Mouse (Mus musculus): ENCODE measurements around the gene Aars2. TPM values are rescaled to one million over a fixed set of nuclear protein-coding genes. Genes with fewer than 3 reads are reported as not detected.

The Aars2 gene
- total and polyA plus RNA-seq, 3 experiments = 14.4 to 63.5 (median 25.6) TPM

DNA sequence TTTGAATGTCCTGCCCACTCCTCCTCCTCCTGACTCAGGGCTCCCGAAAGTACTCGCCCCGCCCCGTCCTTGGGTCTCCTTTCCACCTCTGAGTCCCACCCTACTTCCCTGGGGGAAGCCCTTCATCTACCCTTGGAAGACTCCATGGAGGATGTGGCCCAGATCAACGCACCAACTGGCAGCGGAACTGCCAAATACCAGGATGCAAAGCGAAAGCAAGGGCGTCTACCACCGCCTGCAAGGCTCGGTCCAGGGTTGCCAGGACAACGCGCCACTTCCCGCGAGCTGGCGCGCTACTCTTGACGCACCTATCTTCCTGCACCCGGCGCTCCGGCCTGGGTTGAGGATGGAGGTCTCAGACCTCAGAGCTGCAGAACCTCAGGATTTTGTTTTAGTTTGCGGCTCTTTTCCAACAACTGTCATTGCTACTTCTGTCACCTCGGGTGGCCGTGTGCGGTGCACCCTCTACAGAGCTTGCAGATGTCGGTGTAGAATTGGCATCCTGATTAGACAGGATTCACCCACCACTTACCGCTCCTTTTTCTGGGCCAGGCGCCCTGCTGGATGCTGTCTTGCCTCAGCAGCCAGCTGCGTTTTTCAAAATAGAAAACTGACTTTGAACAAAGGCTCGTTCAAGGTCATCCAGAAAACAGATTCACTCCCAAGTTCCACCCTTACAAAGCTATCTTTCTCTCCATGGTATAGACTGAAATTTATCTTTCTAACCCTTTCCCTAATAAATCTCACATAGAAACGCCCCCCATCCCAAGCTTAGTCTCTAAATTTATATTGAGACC is 31.8 kb upstream of the Aars2 start, which contains the start of gene Spats1:
Gene Spats1, minus strand, starts transcription at position 747 of the 797 bp plus-strand sequence.
- DNase-seq (ENCODE audit: low read depth, low spot score) = peak; percentile 89
- peak within 1 kb of the TSS; percentile 63 to 73 for H3K4me3 ChIP-seq (ENCODE audit: control insufficient read depth in 1 of 2, insufficient read depth in 1 of 2, low read depth in 2 of 2, low read length in 2 of 2)
- H3K27ac ChIP-seq (ENCODE audit: control insufficient read depth, low read depth, low read length) = peak within 1 kb of the TSS; percentile 22; the same call in 1 of the 2 replicates
- peaks cover 0 to 11% of the 10 kb centered on the region in 2 experiments; a peak in 2 of 4 replicates for H3K36me3 ChIP-seq (ENCODE audit: control insufficient read depth in 1 of 2, insufficient read depth in 2 of 2, low read length in 2 of 2)
- H3K9ac ChIP-seq (ENCODE audit: control insufficient read depth, low read depth, low read length, poor library complexity, severe bottlenecking) = peak within 1 kb of the TSS; percentile 66
- no peaks in the 10 kb centered on the region for H3K9me3 ChIP-seq (replicated peaks; ENCODE audit: insufficient read depth, low read length)
- no peaks in the 10 kb centered on the region for H3K27me3 ChIP-seq (ENCODE audit: control insufficient read depth in 1 of 2, insufficient read depth in 2 of 2, low read length in 2 of 2)
- TF ChIP-seq SIN3A (IDR thresholded peaks at IDR 0.05; ENCODE audit: low read length) = peak; percentile 67; the same call in 1 of the 2 replicates
- no peak for TF ChIP-seq CHD2 (IDR thresholded peaks at IDR 0.05; ENCODE audit: low read length)
- TF ChIP-seq POLR2AphosphoS2 (IDR thresholded peaks at IDR 0.05; ENCODE audit: low read length) = no peak
- no peak for TF ChIP-seq TCF12 (IDR thresholded peaks at IDR 0.05; ENCODE audit: low read depth, low read length)
- no peak for TF ChIP-seq BHLHE40 (IDR thresholded peaks at IDR 0.05; ENCODE audit: borderline replicate concordance, low read depth, low read length)
- no peak for TF ChIP-seq RCOR1 (IDR thresholded peaks at IDR 0.05; ENCODE audit: low read depth, low read length)
- peak; percentile 58; the same call in 1 of the 2 replicates for TF ChIP-seq HCFC1 (IDR thresholded peaks at IDR 0.05; ENCODE audit: low read depth, low read length)
- peak; percentile 67 for TF ChIP-seq ELF1 (IDR thresholded peaks at IDR 0.05; ENCODE audit: low read depth, low read length)
- peak; percentile 64 for TF ChIP-seq MXI1 (IDR thresholded peaks at IDR 0.05; ENCODE audit: low read depth, low read length)
- TF ChIP-seq JUND (IDR thresholded peaks at IDR 0.05; ENCODE audit: low read depth, low read length) = no peak
- 0 out of 2 replicates have a peak, but pooled peaks have one; percentile 18 for TF ChIP-seq TBP (IDR thresholded peaks at IDR 0.05; ENCODE audit: low read depth, low read length)
- TF ChIP-seq RAD21 (IDR thresholded peaks at IDR 0.05; ENCODE audit: low read depth, low read length) = no peak
- peak in 1 of 2 experiments; percentile 54; a peak in 2 of 4 replicates for TF ChIP-seq POLR2A (IDR thresholded peaks at IDR 0.05; ENCODE audit: control insufficient read depth in 1 of 2, insufficient read depth in 1 of 2, low read depth in 1 of 2, low read length in 2 of 2, poor library complexity in 1 of 2)
- 0 out of 2 replicates have a peak, but pooled peaks have one; percentile 32 for TF ChIP-seq E2F4 (IDR thresholded peaks at IDR 0.05; ENCODE audit: borderline replicate concordance, low read depth, low read length)
- peak; percentile 56 for TF ChIP-seq NELFE (IDR thresholded peaks at IDR 0.05; ENCODE audit: low read depth, low read length)
- H3K4me1 ChIP-seq (ENCODE audit: control insufficient read depth in 1 of 2, insufficient read depth in 2 of 2, low read length in 2 of 2) = peaks cover 0 to 17% of the 10 kb centered on the region in 2 experiments; a peak in 1 of 4 replicates
- H3K79me2 ChIP-seq (ENCODE audit: control insufficient read depth, insufficient read depth, low read length, poor library complexity) = no peaks in the 10 kb centered on the region; the same call in 1 of the 2 replicates

DNA sequence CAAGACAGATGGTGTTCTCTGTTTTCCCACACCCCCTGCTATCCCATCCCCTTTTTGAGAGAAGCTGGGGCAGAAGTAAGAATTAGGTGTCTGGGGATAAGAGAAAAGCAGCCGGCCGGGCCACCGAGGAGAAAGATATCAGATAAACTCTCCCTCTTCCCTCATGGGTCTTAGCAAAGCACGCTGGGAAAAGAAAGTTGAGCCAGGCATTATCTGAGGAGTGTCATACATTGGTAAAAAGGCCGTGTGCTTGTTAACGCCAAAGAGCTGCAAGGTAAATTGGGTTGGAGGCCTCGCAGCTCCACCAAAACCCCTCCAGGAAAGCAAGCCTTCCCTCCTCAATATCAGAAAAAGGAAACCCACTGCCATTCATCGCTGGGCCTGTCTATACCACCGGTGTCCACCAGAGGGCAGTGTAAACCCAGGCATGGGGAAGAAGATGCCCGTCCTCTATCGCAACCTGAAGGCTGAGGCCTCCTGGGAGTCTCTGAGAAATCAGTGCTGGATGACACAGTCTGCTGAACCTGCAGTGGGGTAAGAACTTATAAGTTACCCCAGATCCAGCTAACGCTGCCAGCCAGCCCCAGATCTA is 28.3 kb upstream of the Aars2 start:
- H3K27ac ChIP-seq (ENCODE audit: control insufficient read depth, low read depth, low read length) = peak overlapping the region; percentile 46
- H3K4me1 ChIP-seq (ENCODE audit: control insufficient read depth in 1 of 2, insufficient read depth in 2 of 2, low read length in 2 of 2) = peaks cover 0 to 17% of the 10 kb centered on the region in 2 experiments; a peak in 1 of 4 replicates
- H3K4me3 ChIP-seq (ENCODE audit: control insufficient read depth in 1 of 2, insufficient read depth in 1 of 2, low read depth in 2 of 2, low read length in 2 of 2) = peak overlapping the region; percentile 53 to 57
- H3K79me2 ChIP-seq (ENCODE audit: control insufficient read depth, insufficient read depth, low read length, poor library complexity) = no peaks in the 10 kb centered on the region; the same call in 1 of the 2 replicates
- H3K36me3 ChIP-seq (ENCODE audit: control insufficient read depth in 1 of 2, insufficient read depth in 2 of 2, low read length in 2 of 2) = peaks cover 0 to 11% of the 10 kb centered on the region in 2 experiments; a peak in 2 of 4 replicates
- no peaks in the 10 kb centered on the region for H3K9me3 ChIP-seq (replicated peaks; ENCODE audit: insufficient read depth, low read length)
- peak overlapping the region; percentile 68 for H3K9ac ChIP-seq (ENCODE audit: control insufficient read depth, low read depth, low read length, poor library complexity, severe bottlenecking)
- peak; percentile 88 for DNase-seq (ENCODE audit: low read depth, low spot score)
- no peaks in the 10 kb centered on the region for H3K27me3 ChIP-seq (ENCODE audit: control insufficient read depth in 1 of 2, insufficient read depth in 2 of 2, low read length in 2 of 2)
- TF ChIP-seq SIN3A (IDR thresholded peaks at IDR 0.05; ENCODE audit: low read length) (peak; percentile 76), ZC3H11A (IDR thresholded peaks at IDR 0.05; ENCODE audit: low read depth, low read length) (peak; percentile 80), POLR2AphosphoS5 (IDR thresholded peaks at IDR 0.05; ENCODE audit: borderline replicate concordance, low read depth, low read length) (no peak), MEF2A (IDR thresholded peaks at IDR 0.05; ENCODE audit: extremely low read depth, insufficient replicate concordance, low read depth, low read length, poor library complexity, severe bottlenecking) (no peak), ZMIZ1 (IDR thresholded peaks at IDR 0.05; ENCODE audit: low read depth, low read length) (no peak), CTCF (IDR thresholded peaks at IDR 0.05 in 2 of 3, conservative IDR thresholded peaks at IDR 0.05 in 1 of 3; ENCODE audit: control insufficient read depth in 1 of 3, insufficient read depth in 1 of 3, low read depth in 2 of 3, low read length in 3 of 3, poor library complexity in 1 of 3, severe bottlenecking in 1 of 3) (peak; percentile 95 to 100 (median 98)), KAT2A (conservative IDR thresholded peaks at IDR 0.05; ENCODE audit: low read depth, low read length) (no peak), ZKSCAN1 (IDR thresholded peaks at IDR 0.05; ENCODE audit: low read depth, low read length) (no peak), EP300 (IDR thresholded peaks at IDR 0.05; ENCODE audit: low read depth in 1 of 2, low read length in 2 of 2) (no peak), NRF1 (IDR thresholded peaks at IDR 0.05; ENCODE audit: insufficient read depth, low read depth, low read length, poor library complexity, severe bottlenecking) (no peak), MAX (IDR thresholded peaks at IDR 0.05; ENCODE audit: low read length) (peak; percentile 68), TAL1 (IDR thresholded peaks at IDR 0.05; ENCODE audit: low read length) (no peak), SMC3 (IDR thresholded peaks at IDR 0.05; ENCODE audit: low read depth, low read length) (peak; percentile 82), POLR2AphosphoS2 (IDR thresholded peaks at IDR 0.05; ENCODE audit: low read length) (no peak), MAFK (IDR thresholded peaks at IDR 0.05; ENCODE audit: borderline replicate concordance, low read depth, low read length) (no peak), BHLHE40 (IDR thresholded peaks at IDR 0.05; ENCODE audit: borderline replicate concordance, low read depth, low read length) (peak; percentile 35; the same call in 1 of the 2 replicates)
